Comparison of ENCODE assay signal across 22 mouse cellular contexts in the genomic region with DNA sequence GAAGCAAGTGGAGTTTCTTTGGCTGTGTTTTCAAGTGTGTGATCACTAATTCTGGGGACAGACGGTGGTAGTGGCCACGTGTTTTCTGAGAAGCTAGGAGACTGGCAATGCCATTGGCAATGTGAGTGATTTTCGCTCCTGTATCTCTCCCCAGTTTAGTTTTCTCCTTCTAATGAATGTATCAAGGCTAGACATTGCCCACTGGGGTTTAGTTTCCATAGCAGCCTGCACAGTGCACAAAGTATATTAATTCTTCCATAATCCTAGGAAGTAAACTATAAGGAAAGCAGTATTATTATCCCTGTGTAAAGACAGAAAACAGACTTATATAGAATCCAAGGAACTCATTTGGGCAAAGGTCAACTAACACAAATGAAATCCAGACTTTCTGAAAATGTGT.
DNase-seq lines count a peak whose midpoint lies in the region; ATAC-seq and TF ChIP-seq lines count a peak whose summit lies in the region.
"Had no signal": no experiment of that assay in that cellular context is flagged by ENCODE, and none has a peak within 500 bp of the region (broad histone marks: within the 10 kb centered on the region; RNA-seq: fewer than 3 reads in every experiment).

No protein-coding gene starts in this region.

- TF ChIP-seq CTCF in hindbrain, postnatal 0 days (IDR thresholded peaks at IDR 0.05; ENCODE audit: low read depth), result no peak
- no peak for TF ChIP-seq CTCF in small intestine, adult 2 months (IDR thresholded peaks at IDR 0.05; ENCODE audit: extremely low read depth, insufficient read length, insufficient replicate concordance, low read depth, low read length)

- no peak overlapping the region for H3K27ac ChIP-seq in embryonic facial prominence, embryonic 11.5 days (replicated peaks; ENCODE audit: low read depth, low read length)
- H3K27ac ChIP-seq in embryonic facial prominence, embryonic 10.5 days (replicated peaks), result no peak overlapping the region
- H3K27ac ChIP-seq in hindbrain, postnatal 0 days, result no peak overlapping the region
- no peak overlapping the region for H3K27ac ChIP-seq in hindbrain, embryonic 13.5 days
- H3K27ac ChIP-seq in midbrain, embryonic 15.5 days, result no peak overlapping the region
- no peak overlapping the region for H3K27ac ChIP-seq in midbrain, embryonic 10.5 days (replicated peaks)
- H3K27ac ChIP-seq in small intestine, adult 2 months (ENCODE audit: insufficient read depth, low read depth, low read length), result peak overlapping the region; percentile 87
- H3K27ac ChIP-seq: embryonic facial prominence, embryonic 13.5 days; forebrain, embryonic 12.5 days; forebrain, embryonic 15.5 days; heart, adult 2 months; hindbrain, embryonic 14.5 days had no signal

- H3K36me3 ChIP-seq in embryonic facial prominence, embryonic 11.5 days (replicated peaks; ENCODE audit: control insufficient read depth, insufficient read depth, low read depth, low read length), result no peaks in the 10 kb centered on the region; the same call in 1 of the 2 replicates
- peaks cover 18% of the 10 kb centered on the region for H3K36me3 ChIP-seq in embryonic facial prominence, embryonic 10.5 days (replicated peaks)
- no peaks in the 10 kb centered on the region for H3K36me3 ChIP-seq in hindbrain, postnatal 0 days (ENCODE audit: insufficient read depth, low read length)
- no peaks in the 10 kb centered on the region for H3K36me3 ChIP-seq in hindbrain, embryonic 13.5 days
- no peaks in the 10 kb centered on the region for H3K36me3 ChIP-seq in midbrain, embryonic 15.5 days (replicated peaks)
- no peaks in the 10 kb centered on the region for H3K36me3 ChIP-seq in midbrain, embryonic 10.5 days
- H3K36me3 ChIP-seq in small intestine, adult 2 months (ENCODE audit: control insufficient read depth, insufficient read depth, low read length), result peaks cover 18% of the 10 kb centered on the region
- H3K36me3 ChIP-seq: forebrain, embryonic 15.5 days had no signal

- 73% methylated on average over 3 of the region's 3 CpGs for WGBS in embryonic facial prominence, embryonic 11.5 days
- 81% methylated on average over 3 of the region's 3 CpGs for WGBS in embryonic facial prominence, embryonic 10.5 days
- WGBS in hindbrain, postnatal 0 days, result 61% methylated on average over 3 of the region's 3 CpGs
- 89% methylated on average over 3 of the region's 3 CpGs for WGBS in hindbrain, embryonic 13.5 days
- 66% methylated on average over 3 of the region's 3 CpGs for WGBS in midbrain, embryonic 15.5 days
- WGBS in midbrain, embryonic 10.5 days, result 90% methylated on average over 3 of the region's 3 CpGs
- 42% methylated on average over 3 of the region's 3 CpGs for WGBS in small intestine, adult 2 months

- H3K4me1 ChIP-seq in embryonic facial prominence, embryonic 11.5 days (ENCODE audit: control insufficient read depth, insufficient read depth, low read length), result no peaks in the 10 kb centered on the region
- peaks cover 8% of the 10 kb centered on the region; the same call in 1 of the 2 replicates for H3K4me1 ChIP-seq in embryonic facial prominence, embryonic 10.5 days
- H3K4me1 ChIP-seq in hindbrain, postnatal 0 days (ENCODE audit: insufficient read depth, low read length), result no peaks in the 10 kb centered on the region
- no peaks in the 10 kb centered on the region for H3K4me1 ChIP-seq in hindbrain, embryonic 13.5 days (replicated peaks)
- no peaks in the 10 kb centered on the region for H3K4me1 ChIP-seq in midbrain, embryonic 15.5 days
- 0 out of 2 replicates have a peak, but pooled peaks cover 5% of the 10 kb centered on the region for H3K4me1 ChIP-seq in midbrain, embryonic 10.5 days
- peaks cover 11% of the 10 kb centered on the region for H3K4me1 ChIP-seq in small intestine, adult 2 months (ENCODE audit: control insufficient read depth, insufficient read depth, insufficient read length, low read length)
- H3K4me1 ChIP-seq: forebrain, embryonic 12.5 days; forebrain, embryonic 15.5 days had no signal

- H3K4me3 ChIP-seq in embryonic facial prominence, embryonic 11.5 days (ENCODE audit: low read depth, low read length), result no peak overlapping the region
- no peak overlapping the region for H3K4me3 ChIP-seq in embryonic facial prominence, embryonic 10.5 days
- no peak overlapping the region for H3K4me3 ChIP-seq in hindbrain, postnatal 0 days (ENCODE audit: low read length)
- no peak overlapping the region for H3K4me3 ChIP-seq in hindbrain, embryonic 13.5 days
- no peak overlapping the region for H3K4me3 ChIP-seq in midbrain, embryonic 15.5 days
- H3K4me3 ChIP-seq in midbrain, embryonic 10.5 days, result no peak overlapping the region
- no peak overlapping the region for H3K4me3 ChIP-seq in small intestine, adult 2 months (ENCODE audit: low read depth, low read length)
- H3K4me3 ChIP-seq: embryonic facial prominence, embryonic 13.5 days; erythroblast, embryonic 14.5 days; forebrain, embryonic 12.5 days; forebrain, embryonic 15.5 days; heart, adult 2 months had no signal

- H3K9me3 ChIP-seq in embryonic facial prominence, embryonic 11.5 days (replicated peaks; ENCODE audit: control insufficient read depth, low read length), result no peaks in the 10 kb centered on the region
- H3K9me3 ChIP-seq in embryonic facial prominence, embryonic 10.5 days, result no peaks in the 10 kb centered on the region
- no peaks in the 10 kb centered on the region for H3K9me3 ChIP-seq in hindbrain, postnatal 0 days (ENCODE audit: low read length)
- H3K9me3 ChIP-seq in hindbrain, embryonic 13.5 days, result no peaks in the 10 kb centered on the region
- H3K9me3 ChIP-seq in midbrain, embryonic 15.5 days, result no peaks in the 10 kb centered on the region
- no peaks in the 10 kb centered on the region for H3K9me3 ChIP-seq in midbrain, embryonic 10.5 days (replicated peaks)
- H3K9me3 ChIP-seq: embryonic facial prominence, embryonic 13.5 days; forebrain, embryonic 12.5 days; forebrain, embryonic 15.5 days had no signal

- H3K9ac ChIP-seq in embryonic facial prominence, embryonic 11.5 days (replicated peaks; ENCODE audit: low read length), result no peak overlapping the region
- H3K9ac ChIP-seq in hindbrain, postnatal 0 days (replicated peaks; ENCODE audit: low read length), result no peak overlapping the region
- no peak overlapping the region for H3K9ac ChIP-seq in hindbrain, embryonic 13.5 days
- no peak overlapping the region for H3K9ac ChIP-seq in midbrain, embryonic 15.5 days
- H3K9ac ChIP-seq: embryonic facial prominence, embryonic 13.5 days; forebrain, embryonic 12.5 days; forebrain, embryonic 15.5 days; hindbrain, embryonic 14.5 days had no signal

- no peaks in the 10 kb centered on the region for H3K27me3 ChIP-seq in embryonic facial prominence, embryonic 11.5 days (ENCODE audit: control insufficient read depth, insufficient read depth, low read length)
- H3K27me3 ChIP-seq in embryonic facial prominence, embryonic 10.5 days (replicated peaks; ENCODE audit: low read depth, poor library complexity, severe bottlenecking), result no peaks in the 10 kb centered on the region
- H3K27me3 ChIP-seq in hindbrain, postnatal 0 days (ENCODE audit: insufficient read depth, low read length), result no peaks in the 10 kb centered on the region
- H3K27me3 ChIP-seq in hindbrain, embryonic 13.5 days, result no peaks in the 10 kb centered on the region
- H3K27me3 ChIP-seq in midbrain, embryonic 15.5 days (replicated peaks), result no peaks in the 10 kb centered on the region
- no peaks in the 10 kb centered on the region for H3K27me3 ChIP-seq in midbrain, embryonic 10.5 days (ENCODE audit: low read depth, poor library complexity, severe bottlenecking)
- H3K27me3 ChIP-seq in small intestine, adult 2 months (ENCODE audit: control insufficient read depth, insufficient read depth, low read length), result no peaks in the 10 kb centered on the region
- H3K27me3 ChIP-seq: embryonic facial prominence, embryonic 13.5 days; forebrain, embryonic 12.5 days; forebrain, embryonic 15.5 days had no signal

- DNase-seq in embryonic facial prominence, embryonic 11.5 days (ENCODE audit: low spot score), result peak; percentile 12
- DNase-seq in embryonic facial prominence, embryonic 10.5 days (ENCODE audit: low spot score), result no peak
- DNase-seq in hindbrain, postnatal 0 days (ENCODE audit: low spot score), result peak; percentile 18
- no peak for DNase-seq in midbrain, embryonic 10.5 days (ENCODE audit: low spot score)
- DNase-seq in kidney, postnatal 25 days, result no peak
- DNase-seq: adrenal gland, adult 8-10 months; adrenal gland, postnatal 25 days; cerebellum, adult 18-20 months; cerebellum, adult 9-10 months; cerebellum, postnatal 14 days; gastrocnemius, postnatal 25 days; heart, adult 2 months had no signal

- H3K4me2 ChIP-seq in embryonic facial prominence, embryonic 11.5 days (ENCODE audit: low read depth, low read length), result no peak overlapping the region
- no peak overlapping the region for H3K4me2 ChIP-seq in hindbrain, postnatal 0 days (ENCODE audit: low read depth, low read length)
- no peak overlapping the region for H3K4me2 ChIP-seq in hindbrain, embryonic 13.5 days
- H3K4me2 ChIP-seq in midbrain, embryonic 15.5 days, result no peak overlapping the region
- H3K4me2 ChIP-seq: embryonic facial prominence, embryonic 13.5 days; forebrain, embryonic 12.5 days; forebrain, embryonic 15.5 days; heart, embryonic 11.5 days; hindbrain, embryonic 14.5 days had no signal

- no peak for TF ChIP-seq POLR2A in small intestine, adult 2 months (IDR thresholded peaks at IDR 0.05; ENCODE audit: low read depth, low read length)

- ATAC-seq in embryonic facial prominence, embryonic 11.5 days (replicated peaks; ENCODE audit: insufficient number of reproducible peaks, low FRiP score, low TSS enrichment, low read depth), result no peak
- ATAC-seq in hindbrain, postnatal 0 days, result peak; percentile 49; the same call in 1 of the 2 replicates
- ATAC-seq in hindbrain, embryonic 13.5 days (ENCODE audit: low FRiP score), result no peak
- ATAC-seq in midbrain, embryonic 15.5 days (replicated peaks), result peak; percentile 71; the same call in 1 of the 2 replicates
- ATAC-seq: activated CD4-positive, CD25-positive, alpha-beta regulatory T cell, adult 4 months; forebrain, embryonic 15.5 days had no signal

Comparison
In these comparisons a context has a peak if more than half of its experiments do, and no peak if none do; other contexts are left out.
1. ATAC-seq: peak in hindbrain, postnatal 0 days (single experiment) and midbrain, embryonic 15.5 days (single experiment); none in embryonic facial prominence, embryonic 11.5 days (single experiment) and hindbrain, embryonic 13.5 days (single experiment).
2. DNase-seq: peak in embryonic facial prominence, embryonic 11.5 days (single experiment) and hindbrain, postnatal 0 days (single experiment); none in embryonic facial prominence, embryonic 10.5 days (single experiment), midbrain, embryonic 10.5 days (single experiment) and kidney, postnatal 25 days (0 of 2).